Mouse (Mus musculus): ENCODE measurements around the gene Ms4a15.

DNA sequence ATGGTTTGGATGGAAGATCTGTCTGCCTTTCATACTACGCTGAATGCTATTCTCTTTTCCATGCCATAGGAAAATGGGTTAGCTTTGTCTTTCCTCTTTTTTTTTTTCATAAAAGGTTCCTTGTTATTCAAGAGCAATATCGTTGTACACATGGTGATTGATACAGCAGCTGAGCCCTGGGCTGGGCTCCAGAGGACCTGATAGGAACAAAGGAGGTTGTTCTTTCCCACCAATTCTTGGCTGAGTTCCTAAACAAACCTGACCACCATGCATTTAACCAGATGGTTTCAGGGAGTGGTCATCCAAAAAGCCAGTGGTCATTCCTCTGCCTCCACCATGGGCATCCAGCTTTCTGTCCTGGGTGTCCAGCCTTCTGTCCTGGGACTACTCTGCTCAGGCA lies 24.2 kb upstream of the Ms4a15 start:
- TF ChIP-seq POLR2A (IDR thresholded peaks at IDR 0.05; ENCODE audit: low read depth, low read length) (no peak), CTCF (IDR thresholded peaks at IDR 0.05; ENCODE audit: extremely low read depth, insufficient read length, insufficient replicate concordance, low read depth, low read length) (no peak)

Measured in small intestine, adult 2 months (tissue).